Mouse (Mus musculus) limb, embryonic 11.5 days (tissue): ENCODE measurements around the gene Ephb2. TPM values are rescaled to one million over a fixed set of nuclear protein-coding genes. Genes with fewer than 3 reads are reported as not detected.

Experiments
- ATAC-seq: fragments of 200-750 bp; cut with Nextera tagmentation; 2 replicates; pipeline ENCODE4 v1.8.0; 2017; ENCODE audit warnings: low read depth; ENCODE audit not compliant: insufficient number of reproducible peaks, low FRiP score, low TSS enrichment
- DNase-seq: peaks from one replicate; pipeline ENCODE4 v3.0.0-alpha.2; 2015; ENCODE audit warnings: low spot score
- H3K27ac ChIP-seq: fragments of 300-500 bp; sonication (generic); replicated peaks from 2 replicates; pipeline ENCODE4 v1.5.1; 2014; ENCODE audit warnings: low read depth, mild to moderate bottlenecking, low read length
- H3K27me3 ChIP-seq: fragments of 300-500 bp; sonication (generic); 2 replicates; pipeline ENCODE4 v1.6.1; 2014; ENCODE audit warnings: mild to moderate bottlenecking, low read length, mixed read lengths; ENCODE audit not compliant: control insufficient read depth, insufficient read depth
- H3K36me3 ChIP-seq: fragments of 300-500 bp; sonication (generic); 2 replicates; pipeline ENCODE4 v1.6.1; 2014; ENCODE audit warnings: mild to moderate bottlenecking, low read length, moderate library complexity, mixed read lengths; ENCODE audit not compliant: control insufficient read depth, insufficient read depth
- H3K4me1 ChIP-seq: fragments of 300-500 bp; sonication (generic); 2 replicates; pipeline ENCODE4 v1.6.1; 2014; ENCODE audit warnings: low read length, mixed read lengths; ENCODE audit not compliant: control insufficient read depth, insufficient read depth
- H3K4me2 ChIP-seq: fragments of 300-500 bp; sonication (generic); 2 replicates; pipeline ENCODE4 v1.6.1; 2014; ENCODE audit warnings: low read depth, mild to moderate bottlenecking, moderate library complexity; ENCODE audit not compliant: severe bottlenecking
- H3K4me3 ChIP-seq: fragments of 300-500 bp; sonication (generic); 2 replicates; pipeline ENCODE4 v1.5.1; 2014; ENCODE audit warnings: low read depth, low read length
- H3K9ac ChIP-seq: fragments of 300-500 bp; sonication (generic); 2 replicates; pipeline ENCODE4 v1.6.1; 2014; ENCODE audit warnings: mild to moderate bottlenecking, low read length
- H3K9me3 ChIP-seq: fragments of 300-500 bp; sonication (generic); 2 replicates; pipeline ENCODE4 v1.6.1; 2016; ENCODE audit warnings: low read length; ENCODE audit not compliant: control insufficient read depth
- WGBS: fragments of 180-500 bp; shearing (Covaris S2); extraction: QIAGEN DNeasy Blood & Tissue Kit; methylation state at CpG from one replicate; pipeline ENCODE4 v1.1.7; 2014; 5-methylcytosine and 5-hydroxymethylcytosine counted together
- polyA plus RNA-seq: library from polyadenylated mRNA; unstranded; fragments of >200 nt; fragmentation: Nextera tagmentation; extraction: Ambion mirVana; gene quantifications from 2 replicates; pipeline ENCODE4 v1.2.1, GENCODE M21; 2014

Gene Ephb2
- polyA plus RNA-seq, 1 experiment from 2014 or later, result 12.5 TPM

- Histone ChIP-seq H3K4me1 (no peaks in the 10 kb centered on the region), H3K4me3 (no peak overlapping the region), H3K9me3 (no peaks in the 10 kb centered on the region), H3K36me3 (no peaks in the 10 kb centered on the region), H3K27me3 (no peaks in the 10 kb centered on the region), H3K27ac (no peak overlapping the region), H3K9ac (no peak overlapping the region), H3K4me2 (no peak overlapping the region)
- ATAC-seq, result no peak
- WGBS, result 89% methylated on average over 6 of the region's 6 CpGs
- no peak for DNase-seq
These were observed 11.4 kb upstream of the Ephb2 start for GRCm38 (mm10) chr4:136847166-136847565.

GRCm38 (mm10) chr4:136842802-136843201 lies 7.0 kb upstream of the Ephb2 start:
- ATAC-seq (no peak), DNase-seq (no peak)
- no peak overlapping the region for H3K4me3 ChIP-seq
- H3K9ac ChIP-seq, result no peak overlapping the region
- H3K4me1 ChIP-seq, result no peaks in the 10 kb centered on the region
- no peak overlapping the region for H3K4me2 ChIP-seq
- no peaks in the 10 kb centered on the region for H3K36me3 ChIP-seq
- peaks cover 14% of the 10 kb centered on the region for H3K27me3 ChIP-seq
- 71% methylated on average over 10 of the region's 10 CpGs for WGBS
- no peak overlapping the region for H3K27ac ChIP-seq
- no peaks in the 10 kb centered on the region for H3K9me3 ChIP-seq

- no peak overlapping the region for H3K4me2 ChIP-seq
- no peak overlapping the region for H3K4me3 ChIP-seq
- peaks cover 1% of the 10 kb centered on the region for H3K4me1 ChIP-seq
- WGBS, result 84% methylated on average over 4 of the region's 4 CpGs
- no peak overlapping the region for H3K9ac ChIP-seq
- H3K27me3 ChIP-seq, result peaks cover 17% of the 10 kb centered on the region
- no peak overlapping the region for H3K27ac ChIP-seq
- no peaks in the 10 kb centered on the region for H3K9me3 ChIP-seq
- no peak for DNase-seq
- H3K36me3 ChIP-seq, result no peaks in the 10 kb centered on the region
- ATAC-seq, result no peak
These were observed 6.2 kb upstream of the Ephb2 start for GRCm38 (mm10) chr4:136842033-136842432.

GRCm38 (mm10) chr4:136841056-136841455 lies 5.3 kb upstream of the Ephb2 start:
- 9% methylated on average over 5 of the region's 5 CpGs for WGBS
- Histone ChIP-seq H3K27me3 (peaks cover 17% of the 10 kb centered on the region), H3K4me1 (peaks cover 8% of the 10 kb centered on the region), H3K36me3 (no peaks in the 10 kb centered on the region), H3K4me3 (no peak overlapping the region), H3K27ac (no peak overlapping the region), H3K4me2 (no peak overlapping the region), H3K9ac (no peak overlapping the region), H3K9me3 (no peaks in the 10 kb centered on the region)
- peak; percentile 63; the same call in 1 of the 2 replicates for ATAC-seq
- peak; percentile 94 for DNase-seq

GRCm38 (mm10) chr4:136838462-136838861 lies 2.7 kb upstream of the Ephb2 start:
- Histone ChIP-seq H3K9ac (no peak overlapping the region), H3K4me1 (peaks cover 20% of the 10 kb centered on the region), H3K27me3 (peaks cover 17% of the 10 kb centered on the region), H3K9me3 (no peaks in the 10 kb centered on the region), H3K27ac (no peak overlapping the region), H3K4me3 (no peak overlapping the region), H3K4me2 (no peak overlapping the region), H3K36me3 (no peaks in the 10 kb centered on the region)
- ATAC-seq, result no peak
- no peak for DNase-seq
- WGBS, result 58% methylated on average over 9 of the region's 9 CpGs

GRCm38 (mm10) chr4:136838026-136838425 lies 2.2 kb upstream of the Ephb2 start:
- Histone ChIP-seq H3K27ac (no peak overlapping the region), H3K4me1 (peaks cover 24% of the 10 kb centered on the region), H3K4me2 (no peak overlapping the region), H3K27me3 (peaks cover 17% of the 10 kb centered on the region), H3K4me3 (no peak overlapping the region), H3K9me3 (no peaks in the 10 kb centered on the region), H3K36me3 (no peaks in the 10 kb centered on the region), H3K9ac (no peak overlapping the region)
- DNase-seq, result no peak
- no peak for ATAC-seq
- WGBS, result 79% methylated on average over 9 of the region's 9 CpGs

- H3K27me3 ChIP-seq, result peaks cover 17% of the 10 kb centered on the region
- peak overlapping the region; percentile 86 for H3K9ac ChIP-seq
- peak; percentile 52 for ATAC-seq
- no peaks in the 10 kb centered on the region for H3K9me3 ChIP-seq
- H3K36me3 ChIP-seq, result no peaks in the 10 kb centered on the region
- H3K27ac ChIP-seq, result peak overlapping the region; percentile 68
- WGBS, result 3% methylated on average over 15 of the region's 27 CpGs
- peak overlapping the region; percentile 83 for H3K4me3 ChIP-seq
- DNase-seq, result no peak
- peaks cover 33% of the 10 kb centered on the region for H3K4me1 ChIP-seq
- H3K4me2 ChIP-seq, result peak overlapping the region; percentile 89
These were observed 671 bp upstream of the Ephb2 start for GRCm38 (mm10) chr4:136836387-136836931.

GRCm38 (mm10) chr4:136834815-136835620 lies 770 bp downstream of the Ephb2 start:
- DNase-seq (peak; percentile 54), ATAC-seq (no peak)
- Histone ChIP-seq H3K27ac (peak overlapping the region; percentile 68; the same call in 1 of the 2 replicates), H3K4me2 (peak overlapping the region; percentile 89), H3K4me1 (peaks cover 44% of the 10 kb centered on the region), H3K36me3 (no peaks in the 10 kb centered on the region), H3K4me3 (peak overlapping the region; percentile 83), H3K27me3 (peaks cover 16% of the 10 kb centered on the region), H3K9ac (peak overlapping the region; percentile 86), H3K9me3 (no peaks in the 10 kb centered on the region)
- 0% methylated on average over 71 of the region's 76 CpGs for WGBS
